Mouse (Mus musculus) spleen, adult 2 months (tissue): ENCODE measurements around the gene Sat1.

Experiments
- CTCF ChIP-seq: fragments of 200-500 bp; IDR thresholded peaks from 2 replicates; pipeline ENCODE4 v1.5.1; 2011; ENCODE audit warnings: mild to moderate bottlenecking, inconsistent platforms; ENCODE audit not compliant: insufficient read depth, insufficient read length, insufficient replicate concordance; ENCODE audit errors: extremely low read depth
- POLR2A ChIP-seq: fragments of 200-500 bp; IDR thresholded peaks from 2 replicates; pipeline ENCODE4 v1.6.1; 2011; ENCODE audit warnings: low read depth, low read length, inconsistent platforms

DNA sequence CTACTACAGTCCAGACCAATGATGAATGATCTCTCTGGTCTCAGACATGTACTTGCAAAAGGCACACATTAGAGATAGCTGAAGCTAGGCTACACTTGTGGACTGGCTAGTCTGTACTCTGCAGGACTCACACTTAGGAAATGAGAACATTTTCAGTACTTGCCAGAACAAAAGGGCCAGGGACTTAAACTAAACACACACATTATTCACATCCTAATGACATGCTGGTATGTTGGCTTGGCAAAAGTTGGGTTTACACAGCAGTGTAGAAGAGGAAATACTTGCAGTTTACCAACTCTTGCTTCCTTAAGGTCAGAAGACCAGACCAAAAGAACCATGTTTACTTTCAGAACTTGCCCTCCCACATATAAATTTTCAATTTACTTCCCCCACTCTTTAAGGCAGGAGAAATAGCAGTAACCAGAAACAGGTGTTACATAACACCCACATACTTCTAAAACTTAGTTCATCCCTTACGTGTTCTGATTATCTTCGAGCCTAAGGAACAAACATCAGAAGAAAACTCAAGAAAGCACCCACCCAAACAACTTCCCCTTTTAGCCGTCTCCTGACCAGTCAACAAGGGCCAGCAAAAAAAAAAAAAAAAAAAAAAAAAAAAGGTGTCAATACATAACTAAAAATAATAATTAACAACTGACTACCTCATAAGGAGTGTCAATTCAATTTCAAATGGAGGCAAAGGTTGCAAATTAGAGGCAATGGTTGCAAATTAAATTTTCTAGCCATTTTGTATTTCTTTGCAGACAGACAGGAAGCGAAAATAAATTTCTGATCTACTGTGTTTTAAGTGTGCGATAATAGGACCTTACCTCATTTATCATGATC, 1.7 kb downstream of the Sat1 start:
- TF ChIP-seq CTCF (no peak), POLR2A (no peak)
